Mouse (Mus musculus) ovary, postnatal 36 days (tissue): ENCODE data around the gene Rasgef1b.
A peak's percentile ranks its signal among the peaks of the same experiment; 100 is the strongest.

Experiments
- DNase-seq: peaks from one replicate; pipeline ENCODE4 v3.0.0; 2022; ENCODE audit warnings: low spot score, mixed read lengths

Gene Rasgef1b

DNA sequence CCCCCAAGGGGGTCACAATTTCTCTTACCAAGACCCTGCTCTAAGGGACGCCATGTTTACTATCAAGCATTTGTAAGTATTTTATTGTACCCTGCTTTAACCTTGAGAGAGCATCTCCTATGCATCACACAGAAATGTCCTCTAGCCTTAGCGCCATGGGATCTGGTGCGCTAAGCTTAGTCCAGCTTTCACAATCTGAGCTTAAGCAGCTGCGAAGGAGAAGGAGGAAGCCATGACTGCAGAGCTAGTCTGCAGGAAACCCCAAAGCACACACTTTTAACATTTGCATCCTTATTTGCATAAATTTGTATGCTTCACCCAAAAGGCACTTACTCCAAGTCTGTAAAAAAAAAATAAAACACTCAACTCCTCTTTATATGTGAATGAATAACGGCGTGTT lies 354.4 kb downstream of the Rasgef1b start:
- no peak for DNase-seq

DNA sequence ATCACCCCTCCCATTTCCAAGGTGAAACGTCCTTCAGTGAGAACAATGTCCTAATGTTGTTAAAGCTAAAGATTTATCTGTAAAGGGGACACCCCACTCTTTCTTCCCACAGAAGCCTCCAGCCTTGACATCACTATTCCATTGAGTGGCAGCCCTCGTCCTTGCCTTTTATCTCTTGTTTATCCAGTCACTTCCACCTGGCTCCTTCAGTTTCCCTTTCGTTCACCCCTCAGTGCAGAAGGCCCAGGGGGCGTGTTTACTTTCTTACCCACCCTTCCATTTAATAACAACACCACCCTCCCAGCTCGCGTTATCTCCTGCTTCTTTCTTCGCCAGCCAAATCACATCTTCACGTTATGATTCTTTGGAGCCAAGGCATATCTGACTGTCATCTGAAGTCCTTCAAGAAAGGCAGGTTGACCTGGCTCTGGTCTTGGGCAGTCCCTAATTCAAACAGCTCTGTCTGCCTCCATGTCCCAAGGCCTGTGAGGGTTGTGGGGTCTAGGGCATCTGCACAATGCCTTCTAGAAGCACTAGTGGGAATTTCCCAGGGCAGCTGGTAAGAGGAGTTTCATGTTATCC lies 355.2 kb downstream of the Rasgef1b start:
- DNase-seq = peak; percentile 50

DNA sequence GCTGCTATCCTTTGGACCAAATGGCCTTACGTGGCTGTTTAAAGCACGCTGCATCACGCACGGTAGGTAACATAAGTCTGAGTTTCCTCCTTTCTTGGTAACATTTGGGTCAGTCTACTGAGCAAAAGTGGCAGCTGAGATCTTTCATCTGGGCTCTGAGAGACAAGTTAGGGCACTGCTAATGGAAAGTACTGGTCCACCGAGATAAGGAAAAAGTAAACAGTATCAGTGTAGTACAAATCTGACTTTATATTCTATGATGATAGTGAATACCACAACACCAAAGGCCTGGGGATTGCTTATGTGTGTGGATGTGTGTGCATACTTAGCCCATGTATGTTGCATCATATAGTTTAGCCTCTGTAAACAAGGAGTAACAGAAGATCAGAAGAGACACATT lies 358.2 kb downstream of the Rasgef1b start:
- DNase-seq = no peak

DNA sequence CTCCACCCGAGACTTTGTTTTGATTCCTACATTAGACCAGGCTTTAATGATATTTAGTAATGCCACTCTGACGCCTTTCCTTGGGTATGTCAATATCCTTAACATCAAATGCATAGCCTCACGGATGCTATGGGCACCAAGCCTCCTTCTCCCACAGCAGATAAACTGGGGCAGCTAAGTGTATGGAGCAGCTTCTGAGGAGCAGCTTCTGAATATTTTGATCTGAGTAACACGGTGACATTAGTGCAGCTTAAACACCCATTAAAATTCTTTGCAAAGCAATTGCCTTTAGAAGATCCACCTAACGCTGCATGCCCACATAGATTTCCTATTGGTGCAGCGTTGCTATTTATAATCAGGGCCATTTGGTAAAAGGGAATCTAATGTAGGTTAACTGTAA lies 359.6 kb downstream of the Rasgef1b start:
- no peak for DNase-seq

DNA sequence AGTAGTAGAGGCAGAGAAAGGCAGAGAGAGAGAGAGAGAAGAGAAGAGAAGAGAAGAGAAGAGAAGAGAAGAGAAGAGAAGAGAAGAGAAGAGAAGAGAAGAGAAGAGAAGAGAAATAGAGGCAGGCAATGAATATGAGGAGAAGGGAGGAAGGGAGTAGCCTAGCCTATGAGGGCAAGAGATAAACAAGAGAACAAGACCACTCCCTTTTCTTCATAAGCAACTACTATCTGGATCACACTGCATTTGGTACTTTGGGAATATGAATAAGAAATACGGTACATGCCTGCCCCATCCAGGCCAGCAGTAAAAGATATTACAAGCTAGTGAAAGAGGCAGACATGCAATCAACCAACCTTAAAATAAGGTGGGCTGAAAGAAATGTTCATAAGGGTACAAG lies 360.2 kb downstream of the Rasgef1b start:
- DNase-seq = no peak

DNA sequence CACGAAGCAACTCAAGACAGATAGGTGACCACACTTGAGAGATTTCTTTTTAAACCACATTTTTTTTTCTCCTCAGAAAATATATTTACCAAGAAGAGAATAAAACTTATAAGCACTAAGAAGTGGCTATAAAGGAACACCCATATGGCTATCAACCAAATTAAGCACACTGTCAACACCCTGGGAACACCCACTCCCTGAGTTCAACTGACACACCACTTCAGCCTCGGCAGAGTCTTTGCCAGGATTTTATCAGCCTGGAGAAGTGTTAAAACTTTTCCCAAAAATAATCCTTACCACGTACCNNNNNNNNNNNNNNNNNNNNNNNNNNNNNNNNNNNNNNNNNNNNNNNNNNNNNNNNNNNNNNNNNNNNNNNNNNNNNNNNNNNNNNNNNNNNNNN lies 368.3 kb downstream of the Rasgef1b start:
- no peak for DNase-seq

DNA sequence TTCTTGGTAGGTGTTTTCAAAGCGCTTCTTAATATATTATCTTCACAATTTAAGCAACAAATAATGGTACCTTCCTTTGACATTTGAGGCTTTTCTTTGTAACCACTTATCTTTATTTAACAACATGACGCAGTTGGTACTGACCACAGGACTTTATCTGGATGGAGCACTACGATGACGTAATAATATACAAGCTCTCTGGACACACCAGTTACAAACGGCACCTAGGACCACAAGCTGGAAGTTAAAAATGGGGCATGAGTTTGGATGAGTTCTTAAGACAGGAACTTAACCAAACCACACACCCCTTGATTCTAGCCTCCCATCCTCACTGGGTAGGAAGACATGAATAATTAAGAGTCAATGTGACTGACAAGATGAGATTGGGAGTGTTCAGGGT lies 369.6 kb downstream of the Rasgef1b start:
- DNase-seq = no peak

DNA sequence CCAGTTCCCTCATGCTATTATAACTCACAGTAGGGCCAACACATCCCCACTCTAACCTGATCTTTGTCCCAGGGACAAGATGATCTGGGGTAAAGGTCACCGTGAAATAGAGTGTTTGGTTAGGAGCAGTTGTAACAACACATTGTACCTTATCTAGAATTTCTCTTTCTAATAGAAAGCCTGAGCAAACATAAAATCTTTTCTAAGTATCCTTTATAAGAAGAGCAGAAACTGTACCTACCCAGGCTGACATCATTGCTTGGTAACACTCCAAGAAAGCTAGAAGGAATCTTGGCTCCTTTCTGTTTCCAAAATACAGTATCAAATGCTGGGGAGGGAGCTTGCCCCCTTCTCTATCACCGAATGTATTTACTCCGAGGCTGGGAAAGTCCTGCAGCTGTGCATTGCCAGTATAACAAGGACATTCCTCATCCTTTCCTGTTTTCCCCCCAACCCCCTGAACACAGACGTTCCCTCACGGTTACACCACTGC lies 374.2 kb downstream of the Rasgef1b start:
- no peak for DNase-seq

DNA sequence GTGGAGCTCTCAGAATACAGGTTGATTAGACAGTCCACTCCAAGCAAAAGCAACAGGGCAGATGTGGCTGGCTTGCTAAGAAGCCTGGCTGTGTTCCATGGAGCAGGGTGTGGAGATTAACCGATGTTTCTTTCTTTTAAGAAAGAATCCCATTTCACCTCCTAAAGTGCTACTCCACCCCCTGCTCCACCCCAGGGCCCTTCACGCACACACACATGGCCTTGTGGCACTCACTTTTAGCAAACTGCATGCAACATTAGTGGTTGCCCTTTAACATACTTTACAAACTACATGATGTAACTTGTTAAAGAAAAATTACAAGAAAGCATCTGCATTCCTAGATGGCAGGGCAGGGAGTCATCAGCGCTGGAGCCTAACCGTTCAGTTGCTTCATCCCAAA lies 378.8 kb downstream of the Rasgef1b start:
- no peak for DNase-seq

DNA sequence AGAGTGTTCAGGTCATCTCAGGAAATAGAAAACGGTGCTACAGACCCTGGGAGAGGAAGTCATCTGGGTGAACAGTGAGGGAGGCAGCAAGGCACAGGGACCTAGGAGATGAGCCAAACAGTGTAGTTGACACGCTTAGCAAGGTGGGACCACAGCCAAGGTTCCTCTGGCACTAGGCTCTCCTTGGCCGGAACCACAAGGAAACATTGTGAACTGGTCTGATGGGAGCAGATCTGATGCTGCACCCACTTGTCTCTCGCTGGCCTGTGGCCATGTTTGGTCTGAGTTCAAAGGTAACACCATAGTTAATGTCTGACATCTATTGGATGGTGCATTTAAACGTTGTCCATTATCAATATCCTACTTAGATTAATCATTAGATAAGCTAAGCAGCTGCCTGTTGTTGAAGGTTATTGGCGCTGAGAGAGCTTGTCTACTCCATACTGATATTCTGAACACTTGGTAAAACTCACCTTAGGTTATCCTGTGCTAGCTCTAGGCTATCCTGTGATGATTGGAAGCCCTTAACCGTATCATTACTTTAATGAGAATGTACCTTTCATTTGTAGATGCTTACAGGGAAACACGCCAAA lies 380.5 kb downstream of the Rasgef1b start:
- peak; percentile 72 for DNase-seq

DNA sequence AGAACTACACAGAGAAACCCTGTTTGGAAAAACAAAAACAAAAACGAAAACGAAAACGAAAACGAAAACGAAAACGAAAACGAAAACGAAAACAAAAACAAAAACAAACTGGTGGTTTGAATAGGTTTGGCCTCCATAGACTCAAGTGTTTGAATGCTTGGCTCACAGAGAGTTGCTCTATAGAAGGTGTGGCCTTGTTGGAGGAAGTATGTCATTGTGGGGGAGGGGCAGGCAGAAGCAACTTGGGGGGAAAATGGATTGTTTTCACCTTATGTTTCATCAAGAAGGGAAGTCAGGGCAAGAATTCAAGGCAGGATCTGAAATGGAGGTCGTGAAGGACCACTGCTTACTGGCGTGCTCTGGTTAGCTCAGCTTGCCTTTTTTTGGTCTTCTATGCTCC lies 386.3 kb downstream of the Rasgef1b start:
- DNase-seq = no peak

DNA sequence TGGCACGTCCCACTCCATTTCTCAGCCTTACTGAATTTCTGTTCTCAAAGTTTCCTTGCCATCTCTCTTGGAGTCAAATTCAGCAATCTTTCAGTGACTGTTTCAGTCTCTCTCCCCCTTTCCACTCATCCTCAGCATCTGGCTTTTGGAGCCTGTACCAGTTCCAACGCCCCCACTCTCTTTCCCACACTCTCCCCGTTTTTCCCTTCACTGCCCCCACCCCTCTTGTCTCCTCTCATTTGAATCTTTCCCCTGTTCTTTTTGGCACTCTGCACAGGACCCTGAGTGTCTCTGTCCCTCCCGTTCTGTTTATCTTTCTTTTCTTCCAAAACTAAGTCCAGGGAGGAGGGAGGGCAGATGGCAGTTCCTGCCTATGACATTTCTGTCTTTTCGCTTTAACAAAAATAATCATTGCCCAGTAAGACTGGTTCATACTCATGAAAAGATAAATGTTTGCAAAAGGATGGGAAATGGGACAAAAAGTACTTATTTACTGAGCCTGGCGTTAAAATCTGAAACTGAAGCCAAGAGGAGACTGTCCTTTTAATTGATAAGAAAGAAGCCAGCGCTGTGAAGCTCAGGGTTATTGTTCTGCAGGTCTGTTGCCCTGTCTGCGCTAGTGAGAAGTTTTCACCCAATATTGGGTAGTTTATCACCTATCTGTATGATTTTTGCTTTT lies 388.4 kb downstream of the Rasgef1b start:
- peak; percentile 24 for DNase-seq

DNA sequence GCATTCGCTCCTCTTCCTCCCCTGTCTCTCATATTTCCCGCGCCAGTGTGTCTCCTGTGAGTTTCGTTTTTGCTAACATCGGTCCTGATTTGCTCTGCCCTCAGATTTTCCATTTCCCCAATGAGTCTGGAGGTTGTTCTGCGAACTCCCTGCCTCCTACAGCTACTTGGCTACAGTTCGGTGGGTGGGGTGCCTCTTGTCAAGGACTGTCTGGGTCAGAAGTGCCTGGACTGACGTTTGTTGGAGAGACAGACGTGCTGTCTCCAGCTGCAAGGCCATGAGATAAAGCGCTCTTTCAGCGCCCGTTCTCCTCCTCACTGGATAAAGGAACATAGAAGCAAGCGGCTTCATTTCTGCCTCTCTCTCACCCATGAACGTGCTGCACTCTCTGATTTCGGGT lies 389.1 kb downstream of the Rasgef1b start:
- DNase-seq = peak; percentile 79

DNA sequence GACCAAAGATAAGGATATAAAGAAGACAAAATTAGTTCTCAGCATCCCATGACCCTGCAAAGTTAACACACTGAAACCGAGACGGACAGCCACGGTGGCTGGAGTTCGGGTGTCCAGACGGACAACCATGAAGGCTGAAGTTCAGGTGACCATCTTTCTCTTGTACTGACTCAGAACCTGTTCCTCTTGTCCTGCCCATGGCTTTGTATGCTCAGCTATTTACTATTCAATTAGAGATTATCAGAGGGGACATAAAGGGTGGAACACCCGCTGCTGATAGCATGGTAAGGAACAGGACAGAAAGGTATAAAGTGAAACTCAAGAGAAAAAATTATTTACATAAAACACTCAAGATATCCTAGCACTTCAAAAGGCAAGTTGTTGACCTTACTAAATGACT lies 390.0 kb downstream of the Rasgef1b start:
- no peak for DNase-seq

DNA sequence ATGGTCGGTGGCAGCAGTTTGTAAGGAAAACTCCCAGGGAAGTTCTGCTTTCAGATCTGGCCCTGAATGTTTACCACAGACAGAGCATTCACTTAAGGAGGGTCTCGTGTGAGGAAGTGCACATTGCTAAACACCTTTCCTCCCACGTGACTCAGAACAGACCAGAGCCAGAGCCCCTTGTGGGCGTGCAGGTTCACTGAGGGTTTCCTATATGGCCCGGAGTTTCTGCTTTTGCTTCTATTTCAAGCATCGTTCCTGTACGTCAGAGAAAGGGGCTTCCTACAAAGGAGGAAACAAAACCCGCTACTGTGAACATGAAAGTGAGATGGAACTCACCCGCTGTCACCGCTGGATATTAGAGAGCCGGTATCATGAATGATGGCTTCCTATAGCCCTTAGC lies 392.4 kb downstream of the Rasgef1b start:
- DNase-seq = no peak

DNA sequence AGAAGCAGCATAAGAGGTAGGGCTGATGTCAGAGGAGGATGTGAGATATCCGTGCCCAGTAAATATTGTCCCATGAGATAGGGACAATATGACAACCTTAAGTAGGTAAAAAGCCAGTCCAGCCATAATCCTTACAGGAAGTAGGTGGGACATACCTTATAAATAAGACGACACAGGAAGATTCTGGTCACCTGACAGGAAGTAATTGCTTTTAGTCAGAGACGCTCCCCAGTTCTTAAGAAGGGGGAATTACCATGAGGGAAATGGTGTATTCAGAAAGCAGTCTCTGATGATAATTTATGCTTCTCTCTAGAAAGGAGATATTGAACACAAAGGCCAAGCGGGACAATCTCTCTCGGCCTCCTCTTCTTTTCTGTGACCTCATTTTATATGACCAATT lies 394.8 kb downstream of the Rasgef1b start:
- DNase-seq = no peak

DNA sequence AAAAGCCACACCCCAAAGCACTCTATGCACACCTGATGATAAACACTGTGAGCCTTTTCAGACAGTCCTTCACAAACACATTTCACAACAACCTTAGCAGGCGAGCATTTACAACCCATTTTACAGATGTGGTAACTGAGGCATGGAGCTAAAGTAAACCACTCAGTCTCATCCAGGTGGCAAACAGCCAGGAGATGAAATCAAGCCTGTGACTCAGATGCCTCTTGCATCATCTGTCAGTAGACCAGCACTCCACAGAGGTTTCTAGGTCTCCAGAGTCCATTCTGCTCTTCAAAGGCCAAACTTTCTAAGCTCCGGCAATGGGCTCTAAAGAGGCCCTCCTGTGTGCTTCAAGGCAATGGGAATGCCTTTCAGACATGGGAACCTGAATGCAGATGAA lies 396.8 kb downstream of the Rasgef1b start:
- DNase-seq = no peak

DNA sequence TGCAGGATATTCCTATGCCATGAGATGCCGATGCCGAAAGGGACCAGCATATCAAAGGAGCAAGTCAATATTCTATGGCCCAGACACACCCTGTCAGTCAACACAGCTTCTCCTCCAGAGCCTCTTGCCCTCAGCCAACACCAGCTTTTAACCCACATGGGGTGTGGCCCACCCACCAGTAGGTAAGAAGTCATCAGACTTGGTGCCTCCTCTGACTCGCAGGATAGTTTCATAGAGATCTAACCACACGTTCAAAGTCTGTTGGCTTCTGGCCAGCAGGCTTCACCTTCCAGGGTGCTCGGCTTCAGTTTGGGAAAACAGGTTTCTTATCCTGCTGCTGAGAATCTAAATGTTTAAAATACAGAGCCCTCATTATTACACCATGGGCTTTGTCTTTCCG lies 399.8 kb downstream of the Rasgef1b start:
- no peak for DNase-seq

DNA sequence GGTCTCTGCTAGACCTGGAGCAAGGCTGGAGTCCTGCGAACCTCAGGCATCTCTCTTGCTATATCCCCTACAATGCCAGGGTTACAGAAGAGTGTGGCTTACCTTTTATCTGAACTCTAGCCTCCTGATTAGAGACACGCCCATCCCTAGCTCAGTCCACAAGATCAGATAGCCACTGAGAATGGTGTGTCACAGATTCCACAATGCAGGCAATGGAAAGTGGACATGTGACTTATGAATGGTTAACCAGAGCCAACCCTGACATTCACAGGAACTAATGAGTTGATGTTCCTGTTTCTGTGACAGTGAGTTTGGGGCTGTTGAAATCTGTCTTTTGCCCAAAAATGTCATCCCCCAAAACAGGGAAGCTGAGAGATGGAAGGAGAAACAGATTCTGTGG lies 401.8 kb downstream of the Rasgef1b start:
- no peak for DNase-seq

DNA sequence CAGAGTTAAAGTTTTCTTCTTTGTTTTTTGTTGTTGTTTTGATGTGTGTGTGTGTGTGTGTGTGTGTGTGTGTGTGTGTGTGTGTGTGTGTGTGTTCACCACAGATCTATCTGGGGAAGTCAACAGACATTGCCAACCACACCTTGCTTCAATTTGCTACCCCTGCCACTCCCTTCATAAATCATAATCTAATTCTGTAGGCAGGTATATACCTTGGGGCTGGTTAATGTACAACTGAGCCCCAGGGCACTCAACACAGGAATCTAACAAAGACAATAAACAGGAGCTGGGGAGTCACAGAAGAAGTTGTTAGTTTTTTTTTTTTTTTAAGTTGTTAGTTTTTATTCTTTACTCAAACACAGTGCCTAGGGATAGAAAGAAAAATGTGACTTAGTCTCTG lies 403.6 kb downstream of the Rasgef1b start:
- no peak for DNase-seq

DNA sequence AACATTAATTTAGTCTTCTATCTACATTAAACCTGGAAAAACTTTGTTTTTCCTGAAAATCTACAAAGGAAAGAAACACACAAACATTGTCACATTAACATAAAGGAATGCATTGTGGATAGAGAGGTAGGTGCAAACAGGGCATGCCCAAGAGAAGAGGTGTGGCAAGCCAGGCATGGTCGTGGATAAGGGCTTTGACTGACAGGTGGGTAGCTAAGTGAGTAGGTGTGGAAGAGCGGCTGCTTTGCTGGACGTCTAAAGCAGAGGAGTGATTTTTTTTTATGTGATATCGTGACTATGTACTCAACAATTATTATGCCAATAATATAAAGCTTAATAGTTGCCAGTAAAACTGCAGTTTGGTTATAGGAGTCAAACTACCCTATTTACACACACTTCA lies 408.1 kb downstream of the Rasgef1b start:
- no peak for DNase-seq

DNA sequence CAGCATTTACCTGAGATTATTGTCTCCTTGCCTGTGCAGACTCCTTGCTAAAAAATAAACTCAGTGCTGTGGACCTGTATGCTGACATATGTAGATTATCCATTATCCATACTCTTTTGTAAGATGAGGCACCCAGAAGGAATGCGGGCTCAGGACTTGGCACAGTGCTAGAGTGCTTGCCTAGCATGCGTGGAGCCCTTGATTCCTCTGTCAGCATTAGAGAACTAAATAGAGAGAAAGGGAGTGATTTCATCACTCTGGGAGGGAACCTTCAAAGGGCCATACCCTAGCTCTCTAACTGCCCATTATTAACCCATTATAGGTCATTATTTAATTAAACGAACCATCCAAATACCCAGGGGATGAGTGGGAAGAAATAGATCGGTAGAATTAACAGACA lies 430.9 kb downstream of the Rasgef1b start:
- no peak for DNase-seq

DNA sequence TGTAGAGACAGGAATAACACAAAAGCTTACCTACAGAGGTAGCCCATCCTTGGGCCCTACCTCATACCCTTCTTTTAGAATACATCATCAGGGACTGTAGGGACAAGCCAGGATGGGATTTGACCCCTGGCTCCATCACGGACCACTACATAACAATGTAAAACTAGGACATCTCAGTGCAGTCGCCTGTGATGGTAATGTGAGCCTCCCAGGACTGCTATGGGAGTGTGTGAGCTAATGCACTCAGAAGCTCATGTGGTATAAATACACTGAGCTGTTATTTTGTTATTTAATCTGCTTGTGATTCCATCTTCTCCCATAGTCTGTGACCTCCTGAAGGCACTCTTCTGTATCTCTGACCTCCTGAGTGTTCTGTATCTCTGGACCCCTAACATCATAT lies 432.5 kb downstream of the Rasgef1b start:
- no peak for DNase-seq
